Mouse (Mus musculus): Measurements from ENCODE around the gene Sucla2. TPM values are rescaled to one million over a fixed set of nuclear protein-coding genes. Genes with fewer than 3 reads are reported as not detected.
"Not testable (repeated sequence)": the region's sequence is repeated elsewhere in the genome, so short reads cannot be mapped to it uniquely, and the experiment has no call there.

Sucla2 gene
- total RNA-seq, 4 experiments from 2014 or later: 146 to 162 (median 151) TPM

DNA sequence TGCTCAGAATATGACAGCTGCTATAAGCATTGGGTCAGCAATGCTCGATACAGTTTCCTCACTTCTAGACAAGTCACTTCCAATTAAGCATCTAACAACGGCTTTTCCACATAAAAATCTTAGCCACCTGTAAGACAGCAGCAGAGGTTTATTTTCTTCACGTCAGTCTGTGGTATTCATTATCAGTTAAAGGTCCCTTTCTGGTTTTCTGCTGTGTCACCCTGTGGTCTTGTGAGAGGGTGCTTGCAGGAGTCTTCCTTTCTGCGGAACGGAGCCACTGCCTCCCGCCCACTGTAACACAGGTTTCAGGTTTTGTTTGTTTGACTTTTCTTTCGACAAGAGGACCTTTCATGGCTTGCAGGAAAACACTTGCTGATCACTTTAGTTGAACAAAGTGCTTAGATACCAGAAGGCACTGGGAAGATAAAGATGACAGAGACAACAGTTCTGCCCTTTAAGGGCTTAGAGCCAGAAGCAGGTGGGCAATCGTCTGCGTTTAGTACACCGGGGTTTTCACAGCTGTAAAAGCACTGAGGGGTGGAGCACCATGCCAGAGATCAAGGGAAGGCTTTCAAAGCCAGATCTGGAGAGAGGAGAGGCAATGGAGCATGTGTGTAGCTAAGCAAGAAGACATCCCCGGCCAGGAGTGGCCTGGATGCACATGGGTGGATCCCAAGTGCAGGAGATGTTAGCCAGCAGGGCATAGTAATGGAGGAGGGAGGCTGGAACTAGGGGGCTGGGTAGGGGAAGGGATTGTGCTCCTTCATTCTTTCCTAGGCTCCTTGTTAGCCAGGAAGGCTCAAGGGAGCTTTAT is 83.8 kb downstream of the Sucla2 start:
- no peak for DNase-seq (ENCODE audit: low spot score in 2 of 2)

GRCm38 (mm10) chr14:73614961-73615360 is 89.8 kb downstream of the Sucla2 start:
- DNase-seq (ENCODE audit: low spot score in 2 of 2): not testable (repeated sequence)

GRCm38 (mm10) chr14:73620880-73621279 is 95.8 kb downstream of the Sucla2 start:
- DNase-seq (ENCODE audit: low spot score in 2 of 2): no peak

DNA sequence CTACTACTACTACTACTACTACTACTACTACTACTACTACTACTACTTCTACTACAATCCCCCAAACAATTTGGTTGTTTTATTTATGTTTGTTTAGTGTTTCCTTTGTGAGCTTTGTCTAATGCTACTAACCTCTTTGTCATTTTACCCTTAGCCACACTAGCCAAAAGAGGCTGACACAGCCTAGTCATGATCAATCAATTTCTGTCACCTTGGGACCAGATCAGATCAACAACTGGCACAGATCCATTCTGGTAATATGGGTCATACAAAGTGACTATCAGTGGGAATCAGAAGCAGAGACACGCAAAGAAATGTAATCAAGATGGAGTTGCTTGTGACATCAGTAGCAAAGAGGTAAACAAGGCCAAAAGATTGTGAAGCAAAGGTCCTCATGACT is 97.9 kb downstream of the Sucla2 start:
- no peak for DNase-seq (ENCODE audit: low spot score in 2 of 2)

DNA sequence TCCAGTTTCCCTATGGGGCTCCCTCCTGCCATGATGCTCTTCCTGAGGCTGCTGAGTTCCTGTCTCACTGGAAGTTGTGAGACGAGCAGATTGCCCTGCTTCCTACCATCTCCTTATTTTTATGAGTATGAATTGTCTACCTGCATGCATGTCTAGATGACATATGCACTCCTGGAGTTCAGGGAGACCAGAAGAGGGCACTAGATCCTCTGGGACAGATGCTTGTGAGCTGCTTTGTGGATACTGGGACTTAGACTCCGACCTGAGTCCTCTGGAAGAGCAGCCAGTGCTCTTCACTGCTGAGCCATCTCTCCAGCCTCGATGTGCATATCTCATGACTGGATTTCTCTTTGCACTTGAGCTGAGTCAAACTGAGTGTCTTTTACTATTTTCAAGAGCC is 100.3 kb downstream of the Sucla2 start:
- DNase-seq (ENCODE audit: low spot score in 2 of 2): no peak

DNA sequence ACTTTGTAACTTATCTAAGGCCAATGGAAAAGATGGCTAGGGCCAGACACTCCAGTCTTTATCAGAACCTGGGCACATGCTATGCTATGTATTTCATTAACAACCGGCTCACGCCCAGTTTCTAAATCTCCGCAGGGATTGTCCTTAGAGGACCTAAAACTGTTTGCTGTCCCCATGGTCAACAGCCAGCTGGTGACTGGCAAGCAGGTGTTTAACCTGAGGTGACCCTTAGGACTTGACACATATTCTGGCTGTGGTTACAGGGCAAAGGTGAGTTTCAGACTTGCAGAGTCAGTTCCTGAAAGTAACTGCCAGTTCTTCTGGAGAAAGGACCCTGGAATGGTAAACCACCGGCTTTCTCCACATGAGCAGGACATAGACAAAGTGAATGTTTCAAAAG is 106.4 kb downstream of the Sucla2 start:
- DNase-seq (ENCODE audit: low spot score in 2 of 2): no peak

DNA sequence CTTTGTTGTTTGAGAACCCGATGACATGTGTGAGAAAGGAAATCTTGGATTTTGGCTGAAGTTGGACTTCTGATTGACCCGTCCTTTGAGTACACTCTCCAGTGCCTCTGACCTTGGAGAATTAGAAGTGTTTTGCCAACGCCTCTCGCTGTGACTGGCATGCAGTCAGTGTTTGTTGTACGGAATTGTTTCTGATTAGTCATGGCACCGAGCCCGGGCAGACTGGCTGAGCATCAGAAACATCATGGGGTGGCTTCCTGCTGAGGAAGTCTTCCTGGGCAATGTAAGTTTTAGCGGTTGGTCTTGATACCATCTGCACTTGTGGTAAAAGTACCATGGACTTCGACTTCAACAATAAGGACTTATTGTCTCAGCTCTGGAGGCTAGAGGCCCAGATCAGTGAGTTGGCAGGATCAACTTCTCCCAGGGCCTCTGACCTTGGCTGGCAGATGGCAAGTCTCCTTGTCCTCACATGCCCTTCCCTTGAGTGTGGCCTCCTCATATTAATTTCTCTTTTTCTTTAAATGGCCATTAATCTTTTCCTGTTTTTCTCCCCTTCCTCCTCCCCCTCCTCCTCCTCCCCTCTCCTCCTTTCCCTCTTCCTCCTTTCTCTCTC is 107.6 kb downstream of the Sucla2 start:
- DNase-seq (ENCODE audit: low spot score in 2 of 2): peak in 1 of 2 experiments; percentile 30

DNA sequence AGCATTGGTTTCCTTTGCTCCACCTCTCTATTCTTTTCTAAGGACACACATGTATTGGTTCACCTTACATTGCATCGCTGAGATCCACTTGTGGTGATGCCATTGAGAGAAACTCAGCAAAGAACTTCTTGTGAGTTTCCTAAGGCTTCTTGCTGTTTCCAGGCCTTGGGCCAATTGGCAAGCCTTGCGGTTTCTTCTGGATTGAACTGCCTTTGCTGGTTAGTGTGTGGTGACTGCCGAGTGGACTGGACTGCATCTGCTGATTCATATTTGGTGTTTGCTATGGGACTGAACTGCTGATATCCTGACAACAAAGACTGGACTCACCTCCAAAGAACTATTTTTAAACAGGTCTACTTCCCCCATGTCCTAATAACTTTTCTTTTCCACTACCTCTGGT is 109.2 kb downstream of the Sucla2 start:
- no peak for DNase-seq (ENCODE audit: low spot score in 2 of 2)

DNA sequence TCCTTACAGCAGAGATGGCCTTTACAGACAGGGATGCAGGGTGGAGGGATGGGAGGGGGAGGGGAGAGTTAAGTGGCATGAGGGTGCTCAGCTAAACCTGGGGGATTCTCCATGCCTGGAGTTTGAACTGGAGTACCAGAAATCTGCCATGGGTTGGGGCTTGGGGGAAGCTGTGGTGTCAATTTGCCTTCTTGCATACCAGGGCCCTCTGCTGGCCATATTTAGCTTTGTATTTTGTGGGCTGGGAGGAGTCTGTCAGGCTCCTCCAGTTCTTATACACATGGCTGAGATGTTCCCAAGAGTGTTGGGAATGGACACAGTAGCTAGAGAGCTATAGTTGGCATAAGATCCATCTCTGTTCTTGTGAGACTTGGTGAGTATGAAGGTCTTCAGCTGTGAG is 112.3 kb downstream of the Sucla2 start:
- no peak for DNase-seq (ENCODE audit: low spot score in 2 of 2)

Other genes starting within 250 kb of the Sucla2 start
- 10 to 100 TPM; 24.2 to 33.1 (median 29.2) TPM for gene Rb1, start 199.5 kb upstream of the Sucla2 start, total RNA-seq (2022)
- 100 to 1,000 TPM; 726 to 856 (median 801) TPM for gene Itm2b, start 140.0 kb upstream of the Sucla2 start, total RNA-seq (2022)
- gene Med4, start 15.3 kb upstream of the Sucla2 start, total RNA-seq (2022): 10 to 100 TPM; 28.2 to 32.6 (median 29.4) TPM
- 1 to 10 TPM; 5.4 to 9.9 (median 8.4) TPM for gene Nudt15, start 22.9 kb downstream of the Sucla2 start, total RNA-seq (2022)
- under 1 TPM in 1 of 4 experiments, not detected in 3; 0.33 TPM for gene Gm21750, start 135.9 kb downstream of the Sucla2 start, total RNA-seq (2022)

Measured in left cerebral cortex, adult 8-10 months (tissue).